Mouse (Mus musculus): Measurements from ENCODE around the gene Svs4. TPM values are rescaled to one million over a fixed set of nuclear protein-coding genes. Genes with fewer than 3 reads are reported as not detected.

The Svs4 gene
- polyA plus RNA-seq (2017; shearing (Covaris generic)), result not detected

GRCm38 (mm10) chr2:164278359-164278758 is at the start of gene Svs4:
Svs4 (minus strand) TSS chr2:164278459.

GRCm38 (mm10) chr2:164316451-164316850 is 38.2 kb upstream of the Svs4 start, which contains the start of gene Svs6:
Svs6 (plus strand) TSS chr2:164316751.

GRCm38 (mm10) chr2:164288968-164289367 is 10.7 kb upstream of the Svs4 start, which contains the start of gene Svs3a:
Svs3a (plus strand) TSS chr2:164289268.

GRCm38 (mm10) chr2:164256540-164256939 is 21.7 kb downstream of the Svs4 start, which contains the start of gene Svs3b:
Svs3b (minus strand) TSS chr2:164256640.

GRCm38 (mm10) chr2:164238366-164238765 is 39.9 kb downstream of the Svs4 start, which contains the start of gene Svs2:
Svs2 (minus strand) TSS chr2:164238466.

Other genes starting within 250 kb of the Svs4 start
- gene Stk4, start 208.1 kb downstream of the Svs4 start, polyA plus RNA-seq (2017; shearing (Covaris generic)), result 314 TPM
- 123 TPM for gene Tomm34, start 207.3 kb downstream of the Svs4 start, polyA plus RNA-seq (2017; shearing (Covaris generic))
- not detected for gene Kcns1, start 107.3 kb downstream of the Svs4 start, polyA plus RNA-seq (2017; shearing (Covaris generic))
- not detected for gene Wfdc5, start 95.7 kb downstream of the Svs4 start, polyA plus RNA-seq (2017; shearing (Covaris generic))
- not detected for gene Wfdc12, start 87.9 kb downstream of the Svs4 start, polyA plus RNA-seq (2017; shearing (Covaris generic))
- not detected for gene Wfdc15a, start 78.3 kb downstream of the Svs4 start, polyA plus RNA-seq (2017; shearing (Covaris generic))
- gene Wfdc15b, start 56.8 kb downstream of the Svs4 start, polyA plus RNA-seq (2017; shearing (Covaris generic)), result not detected
- not detected for gene Svs2, start 40.0 kb downstream of the Svs4 start, polyA plus RNA-seq (2017; shearing (Covaris generic))
- gene Svs3b, start 21.8 kb downstream of the Svs4 start, polyA plus RNA-seq (2017; shearing (Covaris generic)), result not detected
- gene Svs3a, start 10.8 kb upstream of the Svs4 start, polyA plus RNA-seq (2017; shearing (Covaris generic)), result not detected
- gene Svs6, start 38.3 kb upstream of the Svs4 start, polyA plus RNA-seq (2017; shearing (Covaris generic)), result not detected
- not detected for gene Svs5, start 54.3 kb upstream of the Svs4 start, polyA plus RNA-seq (2017; shearing (Covaris generic))
- 5.8 TPM for gene Slpi, start 110.6 kb upstream of the Svs4 start, polyA plus RNA-seq (2017; shearing (Covaris generic))
- gene Rbpjl, start 124.7 kb upstream of the Svs4 start, polyA plus RNA-seq (2017; shearing (Covaris generic)), result not detected
- gene Matn4, start 126.7 kb upstream of the Svs4 start, polyA plus RNA-seq (2017; shearing (Covaris generic)), result not detected
- 25.2 TPM for gene Sdc4, start 165.4 kb upstream of the Svs4 start, polyA plus RNA-seq (2017; shearing (Covaris generic))
- gene Sys1, start 178.5 kb upstream of the Svs4 start, polyA plus RNA-seq (2017; shearing (Covaris generic)), result 18.6 TPM
- not detected for gene Gm20458, start 182.5 kb upstream of the Svs4 start, polyA plus RNA-seq (2017; shearing (Covaris generic))
- not detected for gene Trp53tg5, start 195.3 kb upstream of the Svs4 start, polyA plus RNA-seq (2017; shearing (Covaris generic))
- 4.5 TPM for gene Dbndd2, start 207.6 kb upstream of the Svs4 start, polyA plus RNA-seq (2017; shearing (Covaris generic))
- gene Pigt, start 219.1 kb upstream of the Svs4 start, polyA plus RNA-seq (2017; shearing (Covaris generic)), result 38.2 TPM

Data from CD4-positive, CD25-positive, alpha-beta regulatory T cell, adult 9 weeks (primary cell).